Mouse (Mus musculus) c-Kit-positive CD71-positive TER-119-negative erythroid progenitor cells, embryonic 14.5 days (primary cell): ENCODE measurements at regions not wholly inside any gene's neighbourhood (a gene's known extent, or its start where the extent isn't known, plus 50 kb on each side); places are given as distances from the start of the nearest gene placed in this dataset.

Experiments
- DNase-seq: peaks from one replicate; pipeline ENCODE4 v3.0.0-alpha.2; 2013; ENCODE audit warnings: low read depth

- DNase-seq = no peak
These were observed 345.9 kb upstream of the Map3k7 start for GRCm38 (mm10) chr4:31618026-31618425.

GRCm38 (mm10) chr4:31621205-31621604 lies 342.7 kb upstream of the Map3k7 start:
- no peak for DNase-seq

DNA sequence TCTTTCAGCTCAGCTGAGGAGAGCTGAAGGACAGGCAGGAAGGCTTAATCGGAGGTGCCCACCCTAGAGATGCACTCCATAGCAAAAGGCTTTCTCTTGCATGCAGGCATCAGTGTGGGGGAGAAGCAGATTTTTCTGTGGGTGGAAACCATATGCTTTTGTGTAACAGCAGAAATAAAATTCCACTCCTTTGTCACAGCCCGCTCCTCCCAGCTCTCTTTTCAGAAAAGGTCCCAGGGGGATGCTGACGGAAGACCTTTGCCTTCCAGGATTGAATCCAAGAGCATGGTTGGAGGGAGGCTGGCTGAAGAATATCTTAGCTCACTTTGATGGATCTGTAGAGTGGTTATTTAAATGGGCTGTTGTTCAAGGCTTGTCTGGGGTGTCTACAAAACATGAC lies 336.8 kb upstream of the Map3k7 start:
- DNase-seq = no peak

DNA sequence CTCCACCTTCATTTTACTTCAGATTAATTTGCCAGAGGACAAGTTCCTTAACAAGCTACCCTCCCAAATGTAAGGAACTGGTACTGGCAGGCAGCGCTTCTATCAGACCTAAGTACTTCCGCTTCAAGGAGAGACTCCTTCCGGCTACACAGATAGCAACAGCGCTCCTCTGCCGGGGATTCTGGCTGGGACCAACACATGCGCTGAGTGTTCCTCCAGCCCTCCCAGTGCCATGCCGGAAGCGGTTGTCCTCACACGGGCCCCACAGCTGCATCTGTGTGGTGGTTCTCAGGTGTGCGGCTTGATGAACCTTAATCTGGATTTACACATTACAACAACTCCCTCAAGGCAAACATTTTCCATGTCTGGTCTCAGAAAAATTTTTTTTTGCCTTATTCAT lies 336.1 kb upstream of the Map3k7 start:
- no peak for DNase-seq

DNA sequence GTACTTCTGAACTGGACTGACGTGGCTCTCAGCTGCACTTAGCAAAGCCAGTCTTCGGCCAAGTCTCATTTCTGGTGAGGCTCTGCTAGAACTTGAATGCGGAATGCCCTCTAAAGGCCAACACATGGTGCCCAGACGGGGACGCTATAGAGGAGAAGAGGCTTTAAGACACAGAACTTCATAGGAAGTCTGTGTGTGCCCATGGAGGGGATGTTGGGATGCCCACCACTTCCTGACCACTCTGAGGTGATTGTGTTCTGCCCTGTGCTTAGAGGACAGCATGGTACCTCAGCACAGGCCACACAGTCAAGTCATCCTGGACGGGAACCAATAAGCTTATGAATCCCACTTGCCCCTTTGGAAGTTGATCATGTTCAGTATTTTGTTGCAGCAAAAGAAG lies 325.3 kb upstream of the Map3k7 start:
- DNase-seq = no peak

DNA sequence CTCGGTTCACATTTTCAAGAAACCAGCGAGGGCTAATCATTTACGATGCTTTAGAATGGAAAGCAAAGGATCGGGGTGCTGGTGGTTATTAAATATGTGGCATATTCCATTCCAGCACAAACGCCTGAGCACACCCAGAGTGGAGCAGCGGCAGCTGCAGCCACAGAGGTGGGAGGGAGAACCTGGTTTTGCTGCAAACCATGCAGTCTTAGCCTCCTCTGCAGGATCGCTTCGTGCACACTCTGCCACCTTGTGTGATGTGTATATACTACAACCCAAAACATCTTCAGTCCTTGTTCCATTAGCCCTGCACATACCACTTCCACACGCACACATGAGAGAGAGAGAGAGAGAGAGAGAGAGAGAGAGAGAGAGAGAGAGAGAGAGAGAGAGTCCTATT lies 321.7 kb upstream of the Map3k7 start:
- DNase-seq = no peak

GRCm38 (mm10) chr4:31642593-31643290 lies 321.2 kb upstream of the Map3k7 start:
- DNase-seq = no peak

DNA sequence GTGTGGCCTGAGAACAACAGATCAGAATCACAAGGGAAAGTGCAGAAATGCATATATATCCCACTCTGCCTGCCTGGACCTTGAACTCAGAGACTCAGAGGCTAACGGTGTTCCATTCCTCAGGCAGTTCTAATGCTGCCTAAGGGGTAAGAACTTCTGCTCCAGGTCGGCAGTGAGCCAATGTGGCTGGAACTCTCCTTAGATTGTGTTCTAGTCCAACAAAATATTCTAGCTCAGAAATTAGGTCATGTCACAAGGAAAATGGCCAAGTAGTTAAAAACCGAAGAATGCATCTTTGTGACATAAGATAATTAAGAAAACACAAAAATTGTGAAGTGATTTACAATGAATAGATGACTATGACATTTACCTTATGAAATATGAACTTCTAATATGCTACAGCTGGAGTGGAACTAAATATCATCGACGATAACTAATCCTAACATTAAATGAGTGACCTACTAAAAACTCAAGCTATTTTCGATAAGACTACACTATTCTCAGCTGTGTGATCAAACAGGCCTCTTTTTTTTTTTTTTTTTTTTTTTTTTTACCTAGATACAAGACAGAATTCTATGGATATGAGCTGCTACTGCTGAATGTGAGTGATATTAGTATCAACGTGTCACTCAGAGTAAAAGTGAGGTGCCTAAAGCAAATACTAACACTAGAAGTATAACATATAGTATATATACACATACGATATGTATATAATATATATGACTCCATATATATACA lies 315.1 kb upstream of the Map3k7 start:
- DNase-seq = no peak

- no peak for DNase-seq
These were observed 308.4 kb upstream of the Map3k7 start for GRCm38 (mm10) chr4:31655364-31656106.

- DNase-seq = no peak
These were observed 307.8 kb upstream of the Map3k7 start for GRCm38 (mm10) chr4:31656111-31656510.

GRCm38 (mm10) chr4:31658820-31659219 lies 305.1 kb upstream of the Map3k7 start:
- no peak for DNase-seq

DNA sequence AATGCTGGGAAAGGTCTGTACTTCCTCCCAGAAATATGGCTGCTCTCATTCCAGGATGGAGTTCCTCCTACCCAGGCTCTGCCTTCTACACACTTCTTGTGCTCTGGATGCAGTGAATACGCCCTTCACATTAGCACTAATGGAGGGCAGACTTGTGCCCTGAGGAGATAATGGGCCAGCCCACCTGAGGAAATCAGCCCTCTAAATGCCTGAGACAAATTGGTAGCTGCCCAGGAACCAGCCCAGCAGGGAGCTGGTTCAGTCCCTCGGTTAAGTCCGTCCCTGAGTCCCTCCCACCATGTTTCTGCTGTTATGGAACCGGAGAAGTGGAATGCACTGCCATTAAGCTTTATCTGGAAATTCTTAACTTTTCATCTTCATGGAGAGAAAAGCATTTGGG lies 303.0 kb upstream of the Map3k7 start:
- no peak for DNase-seq

DNA sequence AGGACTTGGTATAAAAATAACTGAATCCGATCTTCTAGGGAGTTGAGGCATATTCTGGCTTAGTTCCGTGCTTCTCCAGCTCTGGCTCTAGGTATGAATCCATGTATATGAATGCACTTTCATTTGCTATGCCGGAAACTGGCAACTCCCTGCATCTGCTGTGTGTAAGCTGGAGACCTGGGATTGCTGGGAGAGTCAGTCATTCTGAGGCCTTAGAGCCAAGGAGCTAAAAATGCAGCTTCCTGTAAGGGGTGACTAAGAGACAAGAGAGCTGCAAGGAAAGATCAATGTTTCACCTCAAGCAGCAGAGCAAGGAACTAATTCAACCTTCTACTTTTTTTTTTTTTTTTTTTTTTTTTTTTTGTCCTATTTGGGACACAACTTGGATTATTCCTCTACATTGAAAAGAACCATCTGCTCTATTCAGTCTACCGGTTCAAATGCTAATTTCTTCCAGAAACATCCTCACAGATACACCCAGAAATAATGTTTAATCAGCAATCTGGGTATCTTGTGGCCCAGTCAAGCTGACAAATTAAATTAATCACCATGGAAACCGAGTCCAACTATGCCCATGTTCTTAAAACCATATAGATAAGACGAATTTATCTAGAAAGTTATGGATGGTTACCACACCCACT lies 292.2 kb upstream of the Map3k7 start:
- DNase-seq = no peak

GRCm38 (mm10) chr4:31672171-31672841 lies 291.6 kb upstream of the Map3k7 start:
- no peak for DNase-seq

DNA sequence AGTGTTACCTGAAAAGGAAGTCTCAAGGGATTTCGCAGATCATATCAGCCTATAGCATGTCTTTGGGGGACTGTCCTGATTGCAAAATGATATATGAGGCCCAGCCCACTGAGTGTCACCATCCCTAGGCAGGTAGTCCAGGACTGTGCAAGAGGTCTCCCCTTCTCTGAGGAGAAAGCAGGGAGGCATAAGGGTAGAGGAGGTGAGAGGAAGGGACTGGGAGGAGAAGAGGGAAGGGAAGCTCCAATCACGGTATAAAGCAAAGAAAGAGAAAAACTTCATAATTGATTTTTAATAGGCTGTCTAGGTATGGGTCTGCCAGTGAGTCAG lies 291.1 kb upstream of the Map3k7 start:
- DNase-seq = no peak

DNA sequence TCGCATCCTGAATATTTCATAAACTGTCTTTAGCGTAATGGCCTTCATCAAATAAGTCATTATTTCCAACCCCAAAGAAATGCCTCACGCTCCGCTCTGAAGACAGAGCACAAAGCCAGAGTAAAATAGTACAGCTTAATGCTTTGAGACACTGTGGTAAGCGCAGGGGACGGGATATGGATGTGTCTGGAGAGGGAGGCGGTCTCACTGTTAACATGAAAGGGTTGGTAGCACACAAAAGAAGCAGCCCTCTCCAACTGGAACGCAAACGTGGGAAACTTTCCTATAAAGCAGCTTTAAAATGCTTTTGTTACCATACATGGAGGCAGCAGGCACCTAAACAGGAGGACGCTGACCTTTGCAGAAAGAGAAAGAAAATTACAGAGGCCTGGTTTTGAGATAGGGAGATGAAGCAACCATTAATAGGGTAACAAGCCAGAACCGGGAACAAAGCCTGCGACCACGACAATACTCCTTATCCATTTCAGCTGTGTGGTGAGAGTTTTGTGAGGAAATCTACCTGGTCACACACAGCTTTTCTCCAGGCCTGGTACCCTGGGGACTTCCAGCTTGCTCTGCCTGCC lies 284.8 kb upstream of the Map3k7 start:
- no peak for DNase-seq

- no peak for DNase-seq
These were observed 282.9 kb upstream of the Map3k7 start for GRCm38 (mm10) chr4:31680958-31681357.

DNA sequence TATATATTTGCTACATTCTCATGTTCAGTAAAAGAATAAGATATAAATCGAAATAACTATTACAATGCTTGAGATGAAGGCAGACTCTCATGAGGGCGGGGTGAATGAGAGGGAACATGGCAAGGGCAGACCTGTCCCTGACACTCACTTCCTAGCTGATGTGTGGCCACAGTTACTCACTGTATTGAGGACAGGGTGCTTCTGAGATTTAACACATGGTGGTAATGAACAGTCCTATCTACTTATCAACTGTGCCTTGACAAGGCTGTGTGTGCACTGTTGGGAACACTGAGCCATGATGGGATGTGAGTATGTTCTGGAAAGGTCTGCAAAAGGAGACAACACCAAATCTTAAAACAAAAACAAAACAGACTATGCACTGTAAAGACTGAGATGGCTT lies 274.8 kb upstream of the Map3k7 start:
- no peak for DNase-seq

- no peak for DNase-seq
These were observed 266.0 kb upstream of the Map3k7 start for GRCm38 (mm10) chr4:31697769-31698505.

DNA sequence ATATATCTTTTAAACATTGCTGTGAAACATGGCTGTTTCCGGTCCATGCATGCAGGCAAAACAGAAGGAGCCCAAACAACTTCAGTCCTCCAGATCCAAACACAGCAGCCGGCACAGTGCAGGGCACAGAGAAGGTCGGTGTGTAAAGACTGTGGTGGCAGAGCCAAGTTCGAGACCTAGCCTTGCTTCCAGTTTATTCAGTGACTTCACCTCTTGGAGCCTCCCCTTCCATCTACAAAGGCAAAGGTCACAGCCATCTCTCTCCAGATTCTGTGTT lies 265.5 kb upstream of the Map3k7 start:
- DNase-seq = no peak

DNA sequence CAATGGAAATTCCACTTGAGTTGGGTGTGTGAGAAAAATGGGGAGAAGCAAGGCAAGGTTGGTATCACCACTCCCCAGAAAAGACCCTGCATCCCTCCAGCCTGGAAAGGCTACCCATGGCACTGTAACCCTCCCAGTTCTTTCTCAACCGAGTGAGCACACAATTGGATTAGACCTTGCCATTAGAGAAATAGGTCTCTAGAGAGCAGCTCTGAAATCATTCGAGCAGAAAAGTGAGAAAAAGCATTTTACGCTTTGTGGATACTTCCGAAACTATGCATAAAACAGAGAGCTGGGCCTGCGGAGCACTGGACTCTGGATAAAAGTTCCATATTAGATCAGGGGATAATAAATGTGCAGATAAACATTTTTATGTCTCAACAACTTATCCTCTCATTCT lies 264.6 kb upstream of the Map3k7 start:
- no peak for DNase-seq
